Mouse (Mus musculus) spleen, adult 2 months (tissue): ENCODE data around the gene Zfp365. TPM values are rescaled to one million over a fixed set of nuclear protein-coding genes. Genes with fewer than 3 reads are reported as not detected.

ENCODE experiments used
- DNase-seq, 2 experiments: peaks; one replicate each; pipeline versions ENCODE4 v3.0.0 to v3.0.0-alpha.2; 2012 to 2021; ENCODE audit warnings: low spot score in 2 of 2, low read depth in 1 of 2
- H3K27ac ChIP-seq: fragments of 200-500 bp; 2 replicates; pipeline ENCODE4 v1.5.1; 2012; ENCODE audit warnings: low read length, inconsistent platforms; ENCODE audit not compliant: insufficient read depth
- H3K27me3 ChIP-seq: fragments of 200-500 bp; 2 replicates; pipeline ENCODE4 v1.6.1; 2012; ENCODE audit warnings: mild to moderate bottlenecking, moderate library complexity, low read length, inconsistent platforms; ENCODE audit not compliant: control insufficient read depth, insufficient read depth
- H3K36me3 ChIP-seq: fragments of 200-500 bp; 2 replicates; pipeline ENCODE4 v1.6.1; 2012; ENCODE audit warnings: mild to moderate bottlenecking, low read length, inconsistent platforms; ENCODE audit not compliant: control insufficient read depth, insufficient read depth
- H3K4me1 ChIP-seq: fragments of 200-500 bp; 2 replicates; pipeline ENCODE4 v1.6.1; 2011; ENCODE audit warnings: inconsistent platforms; ENCODE audit not compliant: control insufficient read depth, insufficient read depth, insufficient read length
- H3K4me3 ChIP-seq: fragments of 200-500 bp; 2 replicates; pipeline ENCODE4 v1.5.1; 2011; ENCODE audit warnings: mild to moderate bottlenecking, inconsistent platforms; ENCODE audit not compliant: insufficient read depth, insufficient read length; ENCODE audit errors: extremely low read depth
- CTCF ChIP-seq: fragments of 200-500 bp; IDR thresholded peaks from 2 replicates; pipeline ENCODE4 v1.5.1; 2011; ENCODE audit warnings: mild to moderate bottlenecking, inconsistent platforms; ENCODE audit not compliant: insufficient read depth, insufficient read length, insufficient replicate concordance; ENCODE audit errors: extremely low read depth
- POLR2A ChIP-seq: fragments of 200-500 bp; IDR thresholded peaks from 2 replicates; pipeline ENCODE4 v1.6.1; 2011; ENCODE audit warnings: low read depth, low read length, inconsistent platforms
- WGBS: fragments of 180-500 bp; shearing (Covaris S2); methylation state at CpG from one replicate; pipeline ENCODE4 v1.1.7; 2018; 5-methylcytosine and 5-hydroxymethylcytosine counted together
- polyA plus RNA-seq: library from polyadenylated mRNA; depleted of rRNA; stranded (reverse); fragments of >200 nt; gene quantifications from 2 replicates; pipeline ENCODE4 v1.2.3, GENCODE M21; 2012

Gene Zfp365
- polyA plus RNA-seq, 1 experiment = 0.27 TPM

DNA sequence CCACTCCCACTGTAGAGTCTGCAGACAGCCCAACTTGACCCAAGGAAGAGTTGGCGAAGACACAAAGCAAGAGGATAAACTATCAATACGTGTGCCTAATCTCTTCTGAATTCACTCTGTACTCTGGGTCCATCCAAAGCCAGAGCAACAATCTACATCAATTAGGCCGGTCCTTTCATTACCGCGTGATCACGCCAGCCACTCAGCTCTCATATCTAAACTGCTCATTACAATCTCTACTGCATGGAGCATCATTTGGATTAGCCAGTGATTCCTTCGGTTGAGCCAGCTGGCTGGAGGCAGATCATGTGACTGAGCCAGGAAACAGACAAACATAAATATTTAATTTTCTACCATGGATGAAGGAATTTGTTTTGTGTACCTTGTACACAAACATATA lies 17.8 kb downstream of the Zfp365 start:
- DNase-seq = no peak
- no peaks in the 10 kb centered on the region for H3K4me1 ChIP-seq
- WGBS = 91% methylated on average over 7 of the region's 7 CpGs
- H3K36me3 ChIP-seq = no peaks in the 10 kb centered on the region
- no peak overlapping the region for H3K27ac ChIP-seq
- H3K4me3 ChIP-seq = no peak overlapping the region
- H3K27me3 ChIP-seq = no peaks in the 10 kb centered on the region
- no peak for TF ChIP-seq POLR2A
- TF ChIP-seq CTCF = no peak

DNA sequence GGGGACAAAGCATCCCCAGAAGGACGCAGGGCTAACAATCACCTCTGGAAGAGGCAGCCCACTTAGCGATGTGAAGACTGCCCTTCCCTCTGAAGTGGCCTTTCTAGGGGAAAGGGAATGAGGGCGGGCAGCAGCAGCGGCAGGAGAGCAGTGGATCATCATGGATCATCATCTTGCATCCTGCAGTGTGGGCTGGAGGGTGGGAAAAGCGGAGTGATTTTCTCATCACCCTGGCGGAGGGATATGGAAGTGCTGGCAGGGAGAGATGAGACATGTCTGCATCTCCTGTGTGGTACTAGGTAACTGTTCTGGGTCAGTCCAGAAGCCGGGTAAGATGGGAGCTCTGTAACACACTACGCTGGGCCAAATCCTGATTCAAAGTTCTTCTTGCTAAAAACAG lies 18.4 kb downstream of the Zfp365 start:
- Histone ChIP-seq H3K4me1 (no peaks in the 10 kb centered on the region), H3K36me3 (no peaks in the 10 kb centered on the region), H3K27me3 (no peaks in the 10 kb centered on the region), H3K27ac (no peak overlapping the region), H3K4me3 (no peak overlapping the region)
- DNase-seq = no peak
- no peak for TF ChIP-seq POLR2A
- no peak for TF ChIP-seq CTCF
- WGBS = 86% methylated on average over 8 of the region's 8 CpGs

GRCm38 (mm10) chr10:67893226-67893625 lies 19.2 kb downstream of the Zfp365 start:
- Histone ChIP-seq H3K4me1 (no peaks in the 10 kb centered on the region), H3K4me3 (no peak overlapping the region), H3K27ac (no peak overlapping the region), H3K36me3 (no peaks in the 10 kb centered on the region), H3K27me3 (no peaks in the 10 kb centered on the region)
- DNase-seq = no peak
- WGBS = 87% methylated on average over 10 of the region's 10 CpGs
- TF ChIP-seq CTCF (no peak), POLR2A (no peak)

GRCm38 (mm10) chr10:67891126-67891525 lies 21.3 kb downstream of the Zfp365 start:
- Histone ChIP-seq H3K27me3 (no peaks in the 10 kb centered on the region), H3K27ac (no peak overlapping the region), H3K4me1 (no peaks in the 10 kb centered on the region), H3K36me3 (no peaks in the 10 kb centered on the region), H3K4me3 (no peak overlapping the region)
- no peak for DNase-seq
- no peak for TF ChIP-seq POLR2A
- TF ChIP-seq CTCF = no peak
- 75% methylated on average over 6 of the region's 6 CpGs for WGBS

- Histone ChIP-seq H3K27me3 (no peaks in the 10 kb centered on the region), H3K36me3 (no peaks in the 10 kb centered on the region), H3K4me3 (no peak overlapping the region), H3K4me1 (no peaks in the 10 kb centered on the region), H3K27ac (no peak overlapping the region)
- no peak for DNase-seq
- TF ChIP-seq POLR2A (no peak), CTCF (no peak)
- 65% methylated on average over 10 of the region's 10 CpGs for WGBS
These were observed 24.5 kb downstream of the Zfp365 start for GRCm38 (mm10) chr10:67887971-67888370.

DNA sequence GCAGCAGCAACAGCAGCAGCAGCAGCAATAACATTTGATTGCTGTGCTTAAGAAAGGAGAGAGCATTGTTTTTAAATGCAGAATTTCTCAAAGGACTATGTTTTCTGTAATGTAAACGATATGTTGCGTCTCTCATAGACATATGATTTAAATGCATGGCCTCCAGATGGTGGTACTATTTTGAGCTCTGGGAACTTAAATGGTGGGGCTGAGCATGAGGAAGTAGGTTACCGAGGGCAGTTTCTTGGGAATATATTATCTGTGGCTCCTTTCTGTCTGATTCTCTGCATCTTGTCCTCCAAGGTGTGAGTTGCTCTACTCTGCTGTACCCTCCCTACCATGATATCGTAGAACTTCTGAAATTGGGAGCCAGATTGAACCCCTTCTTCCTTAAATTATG lies 31.8 kb downstream of the Zfp365 start:
- no peak for TF ChIP-seq POLR2A
- no peak for TF ChIP-seq CTCF
- 76% methylated on average over 4 of the region's 4 CpGs for WGBS
- no peaks in the 10 kb centered on the region for H3K27me3 ChIP-seq
- DNase-seq = no peak
- no peak overlapping the region for H3K4me3 ChIP-seq
- H3K4me1 ChIP-seq = no peaks in the 10 kb centered on the region
- H3K27ac ChIP-seq = no peak overlapping the region
- no peaks in the 10 kb centered on the region for H3K36me3 ChIP-seq

- Histone ChIP-seq H3K36me3 (no peaks in the 10 kb centered on the region), H3K27me3 (no peaks in the 10 kb centered on the region), H3K4me3 (no peak overlapping the region), H3K4me1 (no peaks in the 10 kb centered on the region), H3K27ac (no peak overlapping the region)
- TF ChIP-seq CTCF (peak; percentile 61; the same call in 1 of the 2 replicates), POLR2A (no peak)
- 16% methylated on average over 2 of the region's 2 CpGs for WGBS
- peak; percentile 23 to 59 for DNase-seq
These were observed 40.7 kb downstream of the Zfp365 start for GRCm38 (mm10) chr10:67871811-67872210.

DNA sequence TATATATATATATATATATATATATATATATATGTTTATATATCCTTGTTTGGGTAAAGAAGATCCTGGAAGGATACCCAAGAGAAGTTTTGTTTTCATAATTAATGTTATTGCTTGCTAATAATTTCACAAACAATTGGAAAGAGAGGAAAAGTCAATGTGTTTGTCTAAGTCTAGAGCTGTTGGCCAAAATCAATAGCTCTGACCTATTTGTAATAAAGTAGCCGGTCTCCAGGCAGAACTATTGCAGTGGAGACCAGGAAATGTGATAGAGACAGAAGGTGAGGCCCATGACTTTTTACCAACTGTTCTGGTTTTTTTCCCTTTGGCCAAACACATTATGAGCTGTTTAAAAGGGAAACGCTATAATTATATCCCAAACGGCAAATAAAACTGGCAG lies 44.2 kb downstream of the Zfp365 start:
- DNase-seq = no peak
- H3K4me1 ChIP-seq = no peaks in the 10 kb centered on the region
- H3K36me3 ChIP-seq = no peaks in the 10 kb centered on the region
- TF ChIP-seq CTCF (no peak), POLR2A (no peak)
- 87% methylated on average over 3 of the region's 3 CpGs for WGBS
- H3K27ac ChIP-seq = no peak overlapping the region
- H3K27me3 ChIP-seq = no peaks in the 10 kb centered on the region
- H3K4me3 ChIP-seq = no peak overlapping the region
